8 mouse cellular contexts compared by ENCODE assay signal in the genomic region with DNA sequence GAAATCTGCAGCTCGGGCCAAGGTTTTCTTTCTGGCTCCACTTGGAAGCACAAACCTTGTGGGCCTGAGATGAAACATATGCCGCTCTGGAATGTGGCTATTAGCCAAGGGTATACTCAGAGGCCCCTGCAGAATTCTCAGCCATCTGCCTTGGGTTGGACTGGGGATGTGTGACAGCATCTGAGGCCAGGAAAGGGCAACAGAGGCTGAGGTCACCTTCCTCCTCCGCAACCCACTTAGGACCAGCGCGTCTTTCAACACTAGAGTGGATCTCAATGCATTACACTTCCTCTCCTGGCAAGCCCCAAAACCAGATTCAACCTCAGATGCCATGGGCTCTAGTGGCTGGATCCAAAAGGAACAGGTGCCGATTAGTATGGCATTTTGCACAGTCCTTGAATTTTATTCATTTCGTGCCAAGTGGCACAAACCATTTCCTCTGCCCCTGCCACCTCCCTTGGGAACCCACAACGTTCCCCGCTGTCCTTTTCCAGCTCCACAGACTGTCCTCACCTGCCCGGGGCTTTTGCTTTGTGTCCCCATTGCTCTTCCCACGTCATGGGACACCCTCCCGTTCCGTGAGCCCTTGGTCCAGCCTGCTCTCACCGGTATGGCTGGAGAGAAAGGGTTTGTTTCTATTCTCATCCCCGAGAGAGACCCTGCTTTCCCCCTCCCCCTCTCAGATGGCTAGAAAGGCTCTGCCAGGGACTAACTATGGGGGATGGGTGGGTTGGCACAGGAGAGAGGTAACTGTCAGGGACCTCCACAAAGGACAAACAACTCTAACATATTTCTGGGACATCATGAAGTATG.
DNase-seq lines count a peak whose midpoint lies in the region; ATAC-seq and TF ChIP-seq lines count a peak whose summit lies in the region.

No protein-coding gene starts in this region.

- peak; percentile 23; the same call in 1 of the 2 replicates for TF ChIP-seq POLR2A in cerebellum, adult 2 months (IDR thresholded peaks at IDR 0.05; ENCODE audit: borderline replicate concordance, insufficient read depth, low read length)

- peaks cover 33% of the 10 kb centered on the region for H3K4me1 ChIP-seq in kidney, embryonic 16.5 days (ENCODE audit: insufficient read depth, low read length)
- H3K4me1 ChIP-seq in cerebellum, adult 2 months (ENCODE audit: control insufficient read depth, insufficient read depth, low read length) = peaks cover 48% of the 10 kb centered on the region
- H3K4me1 ChIP-seq in heart, embryonic 13.5 days = peaks cover 94% of the 10 kb centered on the region
- peaks cover 39% of the 10 kb centered on the region for H3K4me1 ChIP-seq in midbrain, embryonic 14.5 days (ENCODE audit: control insufficient read depth, insufficient read depth, low read length)

- H3K9ac ChIP-seq in kidney, embryonic 16.5 days (replicated peaks; ENCODE audit: low read length) = no peak overlapping the region
- H3K9ac ChIP-seq in heart, embryonic 13.5 days = no peak overlapping the region
- no peak overlapping the region for H3K9ac ChIP-seq in midbrain, embryonic 14.5 days (replicated peaks; ENCODE audit: low read length)

- 43% methylated on average over 15 of the region's 15 CpGs for WGBS in kidney, embryonic 16.5 days
- 6% methylated on average over 15 of the region's 15 CpGs for WGBS in cerebellum, adult 2 months
- WGBS in heart, embryonic 13.5 days = 31% methylated on average over 15 of the region's 15 CpGs
- WGBS in midbrain, embryonic 14.5 days = 55% methylated on average over 15 of the region's 15 CpGs

- TF ChIP-seq CTCF in cerebellum, adult 2 months (IDR thresholded peaks at IDR 0.05; ENCODE audit: borderline replicate concordance, insufficient read depth, low read depth, low read length) = no peak

- no peaks in the 10 kb centered on the region for H3K27me3 ChIP-seq in kidney, embryonic 16.5 days (ENCODE audit: insufficient read depth, low read length)
- no peaks in the 10 kb centered on the region for H3K27me3 ChIP-seq in cerebellum, adult 2 months (ENCODE audit: control insufficient read depth, insufficient read depth, low read length)
- no peaks in the 10 kb centered on the region for H3K27me3 ChIP-seq in heart, embryonic 13.5 days (replicated peaks)
- peaks cover 20% of the 10 kb centered on the region; the same call in 1 of the 2 replicates for H3K27me3 ChIP-seq in midbrain, embryonic 14.5 days (ENCODE audit: control insufficient read depth, insufficient read depth, low read length)

- H3K4me3 ChIP-seq in kidney, embryonic 16.5 days (ENCODE audit: low read length) = no peak overlapping the region
- H3K4me3 ChIP-seq in cerebellum, adult 2 months (replicated peaks; ENCODE audit: insufficient read depth, low read depth, low read length) = no peak overlapping the region
- no peak overlapping the region for H3K4me3 ChIP-seq in heart, embryonic 13.5 days
- no peak overlapping the region for H3K4me3 ChIP-seq in midbrain, embryonic 14.5 days (replicated peaks; ENCODE audit: low read depth, low read length)

- no peak overlapping the region for H3K4me2 ChIP-seq in kidney, embryonic 16.5 days (replicated peaks; ENCODE audit: low read depth, low read length)
- H3K4me2 ChIP-seq in heart, embryonic 13.5 days = peak overlapping the region; percentile 47
- H3K4me2 ChIP-seq in midbrain, embryonic 14.5 days (ENCODE audit: low read length) = no peak overlapping the region

- H3K27ac ChIP-seq in kidney, embryonic 16.5 days (ENCODE audit: low read length) = peak overlapping the region; percentile 12; the same call in 1 of the 2 replicates
- peak overlapping the region; percentile 79 for H3K27ac ChIP-seq in cerebellum, adult 2 months (ENCODE audit: insufficient read depth, low read length)
- H3K27ac ChIP-seq in heart, embryonic 13.5 days (replicated peaks) = peak overlapping the region; percentile 86
- H3K27ac ChIP-seq in midbrain, embryonic 14.5 days (replicated peaks; ENCODE audit: low read depth, low read length) = no peak overlapping the region

- no peak for DNase-seq in kidney, adult 8-10 months
- peak; percentile 93 to 97 for DNase-seq in cerebellum, adult 2 months
- DNase-seq in midbrain, embryonic 14.5 days = peak; percentile 64
- no peak for DNase-seq in spleen, postnatal 10 days (ENCODE audit: low spot score in 2 of 2)
- DNase-seq in B cell, adult 2 months = no peak
- DNase-seq in layer of hippocampus, adult 8-10 months (ENCODE audit: low spot score in 2 of 2) = no peak

- H3K36me3 ChIP-seq in kidney, embryonic 16.5 days (ENCODE audit: insufficient read depth, low read length) = no peaks in the 10 kb centered on the region
- H3K36me3 ChIP-seq in heart, embryonic 13.5 days = no peaks in the 10 kb centered on the region
- H3K36me3 ChIP-seq in midbrain, embryonic 14.5 days (ENCODE audit: control insufficient read depth, insufficient read depth, low read length) = no peaks in the 10 kb centered on the region

- ATAC-seq in kidney, embryonic 16.5 days (ENCODE audit: low FRiP score, low TSS enrichment) = peak; percentile 60
- peak; percentile 38; the same call in 1 of the 2 replicates for ATAC-seq in heart, embryonic 13.5 days (ENCODE audit: extremely low read depth, insufficient number of reproducible peaks, low FRiP score, low TSS enrichment)
- 0 out of 2 replicates have a peak, but pooled peaks have one; percentile 18 for ATAC-seq in midbrain, embryonic 14.5 days (ENCODE audit: low FRiP score, low TSS enrichment)

- H3K9me3 ChIP-seq in kidney, embryonic 16.5 days (ENCODE audit: low read length) = no peaks in the 10 kb centered on the region
- H3K9me3 ChIP-seq in heart, embryonic 13.5 days = no peaks in the 10 kb centered on the region
- no peaks in the 10 kb centered on the region for H3K9me3 ChIP-seq in midbrain, embryonic 14.5 days (ENCODE audit: control insufficient read depth, low read length)

Comparison
In these comparisons a context has a peak if more than half of its experiments do, and no peak if none do; other contexts are left out.
1. DNase-seq: peak in cerebellum, adult 2 months (2 of 2) and midbrain, embryonic 14.5 days (single experiment); none in kidney, adult 8-10 months (0 of 2), spleen, postnatal 10 days (0 of 2), B cell, adult 2 months (0 of 2) and layer of hippocampus, adult 8-10 months (0 of 2).
2. Peak in every context shown above with its lines, with median percentiles within 50 percentile points of each other: ATAC-seq.